Mouse (Mus musculus): Measurements from ENCODE around the gene Cd55b. TPM values are rescaled to one million over a fixed set of nuclear protein-coding genes. Genes with fewer than 3 reads are reported as not detected.

The Cd55b gene
- polyA plus RNA-seq (2015; fragmentation: Nextera tagmentation; extraction: Ambion mirVana) = not detected in 2 replicates

GRCm38 (mm10) chr1:130422664-130423111 is at the start of gene Cd55b:
Gene Cd55b (minus strand): TSS chr1:130423009.

GRCm38 (mm10) chr1:130462084-130462861 is 39.5 kb upstream of the Cd55b start, which contains the start of gene Cd55:
Gene Cd55 (minus strand): TSS chr1:130462744.

Other genes with a start within 250 kb of the Cd55b start
- 13.4 and 17.9 TPM in 2 replicates for gene Cd55, start 39.7 kb upstream of the Cd55b start, polyA plus RNA-seq (2015; fragmentation: Nextera tagmentation; extraction: Ambion mirVana)
- gene Zp3r, start 206.6 kb upstream of the Cd55b start, polyA plus RNA-seq (2015; fragmentation: Nextera tagmentation; extraction: Ambion mirVana) = not detected in 2 replicates
- gene C4bp, start 238.6 kb upstream of the Cd55b start, polyA plus RNA-seq (2015; fragmentation: Nextera tagmentation; extraction: Ambion mirVana) = not detected in 2 replicates